Mouse (Mus musculus) lung, postnatal 0 days (tissue): ENCODE measurements around the gene Nrbp1.

Experiments
- CTCF ChIP-seq: IDR thresholded peaks from 2 replicates; pipeline ENCODE4 v1.5.1; 2016; ENCODE audit warnings: antibody characterized with exemption, mild to moderate bottlenecking
- EP300 ChIP-seq: IDR thresholded peaks from 2 replicates; pipeline ENCODE4 v1.6.1; 2016; ENCODE audit warnings: antibody characterized with exemption, mild to moderate bottlenecking, control low read depth

DNA sequence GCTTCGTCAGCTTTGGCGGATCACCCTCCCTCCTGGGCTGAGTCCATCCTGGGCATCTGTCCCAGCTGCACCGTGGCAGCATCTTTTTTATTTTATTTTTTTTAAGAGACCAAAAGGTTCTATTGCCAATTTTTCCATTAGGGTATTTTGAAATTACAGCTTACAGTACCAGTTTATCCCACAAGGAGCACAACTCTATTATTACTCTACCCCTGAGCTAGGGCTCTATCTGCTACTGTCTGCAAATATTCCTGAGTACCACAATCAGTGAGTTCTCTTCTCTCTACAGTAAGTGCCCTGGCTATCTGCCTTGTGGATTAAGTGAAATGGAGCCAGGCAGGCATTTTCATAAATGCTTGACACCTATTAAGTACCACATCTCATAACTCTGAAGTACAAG is 48.0 kb downstream of the Nrbp1 start:
- TF ChIP-seq EP300 (no peak), CTCF (no peak)
